Mouse (Mus musculus) neural tube, embryonic 10.5 days (tissue): Measurements from ENCODE around the gene 2610021A01Rik.
"Not testable (repeated sequence)": the region's sequence is repeated elsewhere in the genome, so short reads cannot be mapped to it uniquely, and the experiment has no call there.

Source experiments
- DNase-seq: peaks from one replicate; pipeline ENCODE4 v3.0.0-alpha.2; 2017; ENCODE audit warnings: low spot score; ENCODE audit errors: extremely low spot score

The 2610021A01Rik gene

GRCm38 (mm10) chr7:41599034-41599813, at the start of gene 2610021A01Rik:
Gene 2610021A01Rik (plus strand): TSS chr7:41599230.
- DNase-seq = peak; percentile 85

DNA sequence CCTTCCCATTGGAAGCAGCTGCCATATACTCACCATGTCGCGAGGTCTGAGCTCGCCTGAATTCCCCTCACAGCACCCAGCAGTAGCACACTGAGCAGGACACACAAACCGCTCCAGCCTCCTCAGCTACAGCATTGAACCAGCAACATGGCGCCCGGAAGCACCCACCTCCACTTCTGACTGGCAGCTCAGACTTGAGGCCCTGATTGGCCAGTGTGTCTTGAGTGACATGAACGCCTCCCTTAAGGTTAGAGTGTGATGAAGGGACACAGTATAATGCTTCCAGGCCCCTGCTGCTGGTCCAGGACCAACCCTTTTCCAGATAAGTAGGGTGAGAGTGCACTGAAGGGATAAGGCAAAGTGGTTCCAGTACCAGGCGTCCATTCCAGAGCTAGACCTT, 38.3 kb upstream of the 2610021A01Rik start:
- DNase-seq = no peak

- not testable (repeated sequence) for DNase-seq
Observed at GRCm38 (mm10) chr7:41573562-41573961, 25.5 kb upstream of the 2610021A01Rik start, which contains the start of gene Gm6871. Gene Gm6871 (minus strand): TSS chr7:41573662.

- no peak for DNase-seq
Observed at GRCm38 (mm10) chr7:41577956-41578355, 21.1 kb upstream of the 2610021A01Rik start.

GRCm38 (mm10) chr7:41582028-41582427, 17.0 kb upstream of the 2610021A01Rik start:
- DNase-seq = no peak

DNA sequence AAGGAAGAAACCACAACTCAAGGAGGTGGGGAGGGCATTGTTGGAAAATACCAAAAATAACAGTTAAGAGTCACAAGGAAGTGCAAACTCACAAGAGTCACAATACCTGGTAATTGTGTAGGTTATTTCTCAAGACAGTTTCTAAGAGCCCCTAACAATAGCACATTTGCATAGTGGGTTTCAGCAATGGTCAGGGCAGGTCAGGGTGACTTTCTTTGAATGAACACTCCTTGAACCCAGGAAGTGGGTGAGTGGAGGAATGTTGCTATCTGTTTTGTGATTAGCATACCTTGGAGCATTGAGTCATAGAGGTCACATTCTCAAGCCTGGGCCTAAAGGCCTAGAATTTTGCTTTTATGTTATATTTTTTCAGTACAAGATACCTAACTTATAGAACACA, 11.2 kb upstream of the 2610021A01Rik start:
- not testable (repeated sequence) for DNase-seq

- DNase-seq = no peak
Observed at GRCm38 (mm10) chr7:41598615-41599014, 415 bp upstream of the 2610021A01Rik start.

GRCm38 (mm10) chr7:41599932-41600548, 1.0 kb downstream of the 2610021A01Rik start:
- DNase-seq = no peak

DNA sequence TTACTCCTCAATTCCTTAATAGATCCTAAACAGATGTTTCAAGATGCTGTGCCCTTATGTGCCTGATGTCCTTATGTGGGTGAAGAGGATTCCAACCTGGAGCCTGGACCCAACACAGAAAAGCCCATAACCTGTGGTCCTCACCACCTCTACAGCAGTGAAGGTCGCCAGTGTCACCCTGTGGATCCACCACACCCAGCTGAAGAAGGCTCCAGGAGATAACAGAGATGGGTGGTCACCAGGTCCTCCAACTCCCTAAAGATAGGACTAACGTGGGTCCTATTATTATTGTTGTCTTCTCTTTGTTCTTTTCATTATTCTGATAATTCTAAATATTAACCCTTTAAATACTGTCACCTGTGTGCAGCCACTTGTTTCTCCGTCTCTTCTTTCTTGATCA, 12.6 kb downstream of the 2610021A01Rik start:
- DNase-seq = no peak

GRCm38 (mm10) chr7:41616241-41616640, 17.2 kb downstream of the 2610021A01Rik start:
- DNase-seq = not testable (repeated sequence)

DNA sequence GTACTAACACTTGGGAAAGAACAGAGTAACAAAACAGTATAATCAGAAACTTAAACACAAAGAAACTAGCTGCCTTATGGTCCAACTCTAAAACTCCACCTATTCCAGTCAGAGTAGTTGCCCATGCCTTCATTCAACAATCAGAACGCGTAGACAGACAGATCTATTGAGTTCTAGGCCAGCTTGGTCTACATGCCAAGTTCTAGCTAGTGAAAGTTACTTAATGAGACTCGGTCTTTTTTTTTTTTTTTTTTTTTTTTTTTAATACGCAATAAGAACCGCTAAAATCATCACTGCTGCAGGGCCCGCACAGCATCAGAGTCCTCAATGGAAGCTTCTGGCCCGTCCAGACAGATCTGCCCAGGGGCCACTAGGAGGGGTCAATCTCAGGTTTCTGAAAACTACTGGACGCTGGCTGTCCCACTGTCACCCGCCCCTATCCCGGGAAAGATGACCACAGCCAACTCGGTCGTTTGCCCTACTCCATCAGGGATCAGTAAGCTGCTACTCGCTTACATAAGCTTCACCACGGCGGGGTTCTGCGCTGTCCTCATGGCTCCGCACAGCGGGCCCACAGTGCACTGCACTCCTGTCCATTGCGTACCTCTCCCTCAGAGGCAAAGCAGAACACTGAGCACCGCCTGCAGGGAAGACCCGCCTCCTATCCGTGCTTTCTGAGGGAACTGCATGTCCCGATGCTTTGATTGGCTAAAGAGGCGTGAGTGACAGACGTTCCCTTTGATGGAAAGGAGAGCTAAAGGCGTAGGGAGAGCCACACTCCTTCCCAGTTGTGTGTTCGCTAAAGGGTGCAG, 33.6 kb downstream of the 2610021A01Rik start, which contains the start of gene Zfp788:
Zfp788 (plus strand) TSS at position 795 of the 812 bp plus-strand sequence.
- peak; percentile 85 for DNase-seq

DNA sequence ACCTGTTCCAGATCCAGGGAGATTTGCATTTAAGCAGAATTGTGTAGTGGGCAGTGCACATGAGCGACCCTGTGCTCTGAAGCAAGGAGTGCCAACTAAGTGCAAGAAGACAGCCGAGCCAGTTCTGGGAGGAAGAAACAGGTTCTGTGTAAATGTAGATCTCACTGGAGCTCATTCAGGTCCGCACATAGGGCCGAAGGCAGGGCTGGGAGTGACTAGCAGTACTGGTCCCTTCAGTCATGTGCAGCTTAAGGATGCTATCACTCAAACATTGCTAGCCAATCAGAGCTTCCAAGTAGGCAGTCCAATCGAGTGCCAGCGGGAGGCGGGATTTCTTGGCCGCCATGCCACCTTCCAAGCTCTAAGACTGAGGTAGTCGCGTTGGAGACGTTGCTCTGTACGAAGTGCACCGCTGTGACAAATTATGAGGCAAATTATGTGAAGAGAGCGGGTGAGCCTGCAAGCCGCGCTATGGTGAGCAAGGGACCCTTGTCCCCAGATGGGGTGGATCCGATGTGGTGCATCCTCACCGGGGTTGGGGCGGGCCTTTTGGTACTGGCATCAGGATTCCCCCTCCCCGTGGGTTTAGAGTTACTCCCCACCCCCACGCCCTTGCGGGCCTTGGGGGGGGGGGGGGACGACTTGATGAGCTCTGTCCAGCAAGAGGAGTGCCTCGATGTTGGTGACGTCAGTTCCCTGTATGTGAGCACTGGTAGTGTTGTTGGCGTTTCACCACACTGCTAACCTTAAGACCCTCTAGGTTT, 34.4 kb downstream of the 2610021A01Rik start:
- DNase-seq = peak; percentile 85

DNA sequence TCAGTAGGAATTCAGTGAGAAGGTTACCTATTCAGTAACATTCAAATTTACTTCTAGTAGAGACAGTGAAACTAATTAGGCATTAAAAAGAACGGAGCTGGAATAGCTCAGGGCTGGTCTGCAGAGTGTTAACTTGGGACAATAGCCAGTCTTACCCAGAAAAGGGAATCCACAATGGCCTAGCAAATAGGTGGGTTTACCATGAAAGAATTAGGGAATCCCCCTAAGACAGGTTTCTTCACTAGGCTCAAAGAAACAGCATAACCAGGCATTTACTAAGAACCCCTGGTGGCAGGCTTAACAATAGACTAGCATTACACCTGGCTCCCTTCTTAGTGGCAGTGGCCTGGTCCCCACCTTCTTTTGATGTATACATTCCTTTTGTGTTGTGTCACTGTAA, 75.3 kb downstream of the 2610021A01Rik start:
- DNase-seq = not testable (repeated sequence)
